8 mouse cellular contexts compared by ENCODE assay signal in the genomic region with DNA sequence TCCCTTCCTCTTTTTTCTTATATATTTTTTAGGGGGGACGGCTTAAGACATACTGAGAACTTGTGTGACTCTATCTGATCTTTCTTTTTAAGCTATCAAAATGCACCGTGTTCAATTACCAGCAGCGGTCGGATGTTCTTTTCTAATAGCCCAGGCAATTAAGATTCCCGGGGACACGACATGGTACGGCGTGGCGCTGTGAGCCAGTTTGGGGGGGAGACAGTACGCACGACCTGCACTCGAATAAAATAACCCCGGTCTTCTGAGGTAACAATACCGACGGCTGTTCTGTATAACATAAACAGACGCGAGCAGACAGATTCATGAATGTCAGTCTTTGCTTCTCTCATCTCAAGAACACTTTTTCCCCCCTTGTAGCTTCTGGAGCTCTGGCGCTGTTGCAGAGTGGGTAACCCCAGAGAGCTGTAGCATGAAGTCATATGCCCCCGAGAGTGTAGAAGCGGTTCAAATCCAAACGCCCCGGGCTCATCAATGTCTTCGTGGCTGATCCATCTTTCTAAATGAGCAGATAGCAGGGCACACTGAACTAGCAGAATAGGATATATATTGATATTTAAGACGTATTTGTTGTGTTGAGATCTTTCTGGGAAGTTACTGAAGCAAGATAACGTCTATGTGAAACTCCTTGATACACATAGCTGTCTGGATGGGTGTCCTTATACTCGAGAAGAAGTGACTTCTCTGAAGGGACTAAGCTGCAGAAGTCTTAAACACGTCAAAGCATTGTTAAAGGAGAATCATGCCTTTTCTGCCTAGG. TPM values are rescaled to one million over a fixed set of nuclear protein-coding genes. Genes with fewer than 3 reads are reported as not detected.
DNase-seq lines count a peak whose midpoint lies in the region; ATAC-seq and TF ChIP-seq lines count a peak whose summit lies in the region.

No protein-coding gene starts in this region.

- H3K27ac ChIP-seq in kidney, postnatal 0 days, result peak overlapping the region; percentile 84
- H3K27ac ChIP-seq in embryonic facial prominence, embryonic 12.5 days, result no peak overlapping the region
- 0 out of 2 replicates have a peak overlapping the region, but pooled peaks have one; percentile 11 for H3K27ac ChIP-seq in intestine, embryonic 14.5 days (ENCODE audit: low read depth)
- peak overlapping the region; percentile 85 for H3K27ac ChIP-seq in neural tube, embryonic 14.5 days (ENCODE audit: low read depth, low read length)
- H3K27ac ChIP-seq in thymus, adult 2 months (ENCODE audit: control insufficient read depth, insufficient read depth, low read length), result no peak overlapping the region

- peak overlapping the region; percentile 63 for H3K4me3 ChIP-seq in kidney, postnatal 0 days (replicated peaks; ENCODE audit: low read depth, low read length)
- peak overlapping the region; percentile 60 for H3K4me3 ChIP-seq in embryonic facial prominence, embryonic 12.5 days
- H3K4me3 ChIP-seq in intestine, embryonic 14.5 days (ENCODE audit: low read depth, low read length), result peak overlapping the region; percentile 43
- H3K4me3 ChIP-seq in neural tube, embryonic 14.5 days (ENCODE audit: low read depth, low read length), result peak overlapping the region; percentile 69
- H3K4me3 ChIP-seq in thymus, adult 2 months (ENCODE audit: control insufficient read depth, insufficient read depth, low read length), result no peak overlapping the region

- H3K9me3 ChIP-seq in kidney, postnatal 0 days (replicated peaks; ENCODE audit: low read length), result no peaks in the 10 kb centered on the region
- H3K9me3 ChIP-seq in embryonic facial prominence, embryonic 12.5 days, result no peaks in the 10 kb centered on the region
- H3K9me3 ChIP-seq in intestine, embryonic 14.5 days (ENCODE audit: control insufficient read depth, low read length), result no peaks in the 10 kb centered on the region
- no peaks in the 10 kb centered on the region for H3K9me3 ChIP-seq in neural tube, embryonic 14.5 days (ENCODE audit: control insufficient read depth, low read length)

- ATAC-seq in kidney, postnatal 0 days (replicated peaks; ENCODE audit: low FRiP score, low read depth), result no peak
- ATAC-seq in embryonic facial prominence, embryonic 12.5 days (ENCODE audit: insufficient number of reproducible peaks, insufficient read depth, low FRiP score, low TSS enrichment), result no peak
- ATAC-seq in intestine, embryonic 14.5 days (replicated peaks; ENCODE audit: low FRiP score, low TSS enrichment, low read depth), result no peak; the same call in 1 of the 2 replicates
- peak; percentile 22; the same call in 1 of the 2 replicates for ATAC-seq in neural tube, embryonic 14.5 days (ENCODE audit: low read depth)

- peak; percentile 16 for DNase-seq in kidney, postnatal 0 days (ENCODE audit: low spot score)
- DNase-seq in kidney, adult 11 months, result no peak
- DNase-seq in intestine, embryonic 14.5 days (ENCODE audit: low spot score), result peak; percentile 60
- no peak for DNase-seq in ovary, postnatal 36 days (ENCODE audit: low spot score)
- DNase-seq in thymus, adult 2 months, result no peak
- DNase-seq in lung, postnatal 25 days (ENCODE audit: low spot score), result no peak

- under 1% methylated on average over 27 of the region's 27 CpGs for WGBS in kidney, postnatal 0 days
- under 1% methylated on average over 27 of the region's 27 CpGs for WGBS in embryonic facial prominence, embryonic 12.5 days
- WGBS in intestine, embryonic 14.5 days, result 2% methylated on average over 27 of the region's 27 CpGs
- under 1% methylated on average over 27 of the region's 27 CpGs for WGBS in neural tube, embryonic 14.5 days
- 6% methylated on average over 27 of the region's 27 CpGs for WGBS in thymus, adult 2 months

- H3K4me2 ChIP-seq in kidney, postnatal 0 days (ENCODE audit: low read length), result peak overlapping the region; percentile 84
- H3K4me2 ChIP-seq in embryonic facial prominence, embryonic 12.5 days (replicated peaks), result peak overlapping the region; percentile 88
- peak overlapping the region; percentile 88 for H3K4me2 ChIP-seq in intestine, embryonic 14.5 days (ENCODE audit: low read length)
- peak overlapping the region; percentile 87 for H3K4me2 ChIP-seq in neural tube, embryonic 14.5 days (ENCODE audit: low read depth, low read length)

- peak overlapping the region; percentile 31; the same call in 1 of the 2 replicates for H3K9ac ChIP-seq in kidney, postnatal 0 days (ENCODE audit: low read depth, low read length)
- H3K9ac ChIP-seq in embryonic facial prominence, embryonic 12.5 days, result no peak overlapping the region; the same call in 1 of the 2 replicates
- H3K9ac ChIP-seq in intestine, embryonic 14.5 days (ENCODE audit: low read length), result peak overlapping the region; percentile 40
- peak overlapping the region; percentile 71 for H3K9ac ChIP-seq in neural tube, embryonic 14.5 days (replicated peaks; ENCODE audit: low read depth, low read length)

- no peak for TF ChIP-seq CTCF in kidney, postnatal 0 days (IDR thresholded peaks at IDR 0.05; ENCODE audit: low read depth)
- no peak for TF ChIP-seq CTCF in thymus, adult 2 months (IDR thresholded peaks at IDR 0.05; ENCODE audit: borderline replicate concordance, control insufficient read depth, extremely low read depth, insufficient read depth, low read length, poor library complexity)

- H3K36me3 ChIP-seq in kidney, postnatal 0 days (ENCODE audit: insufficient read depth, low read length), result no peaks in the 10 kb centered on the region
- H3K36me3 ChIP-seq in embryonic facial prominence, embryonic 12.5 days, result no peaks in the 10 kb centered on the region
- no peaks in the 10 kb centered on the region for H3K36me3 ChIP-seq in intestine, embryonic 14.5 days (ENCODE audit: control insufficient read depth, insufficient read depth, low read length)
- H3K36me3 ChIP-seq in neural tube, embryonic 14.5 days (ENCODE audit: control insufficient read depth, insufficient read depth, low read length), result no peaks in the 10 kb centered on the region
- no peaks in the 10 kb centered on the region for H3K36me3 ChIP-seq in thymus, adult 2 months (ENCODE audit: control insufficient read depth, insufficient read depth, low read length)

- H3K27me3 ChIP-seq in kidney, postnatal 0 days (ENCODE audit: insufficient read depth, low read length), result no peaks in the 10 kb centered on the region
- H3K27me3 ChIP-seq in embryonic facial prominence, embryonic 12.5 days, result 0 out of 2 replicates have a peak, but pooled peaks cover 3% of the 10 kb centered on the region
- peaks cover 11% of the 10 kb centered on the region for H3K27me3 ChIP-seq in intestine, embryonic 14.5 days (replicated peaks; ENCODE audit: control insufficient read depth, insufficient read depth, low read length)
- no peaks in the 10 kb centered on the region for H3K27me3 ChIP-seq in neural tube, embryonic 14.5 days (ENCODE audit: control insufficient read depth, insufficient read depth, low read length)
- peaks cover 15% of the 10 kb centered on the region for H3K27me3 ChIP-seq in thymus, adult 2 months (ENCODE audit: control insufficient read depth, insufficient read depth, low read length)

- TF ChIP-seq POLR2A in thymus, adult 2 months (IDR thresholded peaks at IDR 0.05; ENCODE audit: control insufficient read depth, extremely low read depth, insufficient read depth, low read length, poor library complexity), result no peak

- H3K4me1 ChIP-seq in kidney, postnatal 0 days (replicated peaks; ENCODE audit: insufficient read depth, low read length), result 0 out of 2 replicates have a peak, but pooled peaks cover 3% of the 10 kb centered on the region
- peaks cover 10% of the 10 kb centered on the region; the same call in 1 of the 2 replicates for H3K4me1 ChIP-seq in embryonic facial prominence, embryonic 12.5 days
- H3K4me1 ChIP-seq in intestine, embryonic 14.5 days (replicated peaks; ENCODE audit: control insufficient read depth, insufficient read depth, low read length), result peaks cover 10% of the 10 kb centered on the region; the same call in 1 of the 2 replicates
- H3K4me1 ChIP-seq in neural tube, embryonic 14.5 days (ENCODE audit: control insufficient read depth, insufficient read depth, low read length), result peaks cover 13% of the 10 kb centered on the region
- no peaks in the 10 kb centered on the region for H3K4me1 ChIP-seq in thymus, adult 2 months (replicated peaks; ENCODE audit: control insufficient read depth, insufficient read depth, low read length)

RNA-seq across cellular contexts. Expression of a gene that starts 0.6 kb away (rescaled TPM):
- 17.8 and 21.9 TPM in 2 replicates for polyA plus RNA-seq in kidney, postnatal 0 days (2015; fragmentation: Nextera tagmentation; extraction: Ambion mirVana)
- 15.3 and 17.5 TPM in 2 replicates for polyA plus RNA-seq in embryonic facial prominence, embryonic 12.5 days (2016; fragmentation: Nextera tagmentation; extraction: Ambion mirVana)
- polyA plus RNA-seq in intestine, embryonic 14.5 days (2014; fragmentation: Nextera tagmentation; extraction: Ambion mirVana), result 6.6 and 7.4 TPM in 2 replicates
- polyA plus RNA-seq in neural tube, embryonic 14.5 days (2014; fragmentation: Nextera tagmentation; extraction: Ambion mirVana), result 18.1 and 22.3 TPM in 2 replicates
- 0.01 and 0.04 TPM in 2 replicates for polyA plus RNA-seq in thymus, adult 2 months (2012; rRNA removed)

Comparison
In these comparisons a context has a peak if more than half of its experiments do, and no peak if none do; other contexts are left out.
1. DNase-seq: peak in kidney, postnatal 0 days (single experiment) and intestine, embryonic 14.5 days (single experiment); none in kidney, adult 11 months (single experiment), ovary, postnatal 36 days (single experiment), thymus, adult 2 months (single experiment) and lung, postnatal 25 days (single experiment).
2. H3K27ac ChIP-seq: peak in kidney, postnatal 0 days (single experiment), intestine, embryonic 14.5 days (single experiment) and neural tube, embryonic 14.5 days (single experiment); none in embryonic facial prominence, embryonic 12.5 days (single experiment) and thymus, adult 2 months (single experiment).
3. Peak in every context shown above with its lines, with median percentiles within 50 percentile points of each other: H3K4me2 ChIP-seq.